Mouse (Mus musculus): Measurements from ENCODE around the gene Bcap29.
"Not testable (repeated sequence)": the region's sequence is repeated elsewhere in the genome, so short reads cannot be mapped to it uniquely, and the experiment has no call there.

Gene Bcap29

DNA sequence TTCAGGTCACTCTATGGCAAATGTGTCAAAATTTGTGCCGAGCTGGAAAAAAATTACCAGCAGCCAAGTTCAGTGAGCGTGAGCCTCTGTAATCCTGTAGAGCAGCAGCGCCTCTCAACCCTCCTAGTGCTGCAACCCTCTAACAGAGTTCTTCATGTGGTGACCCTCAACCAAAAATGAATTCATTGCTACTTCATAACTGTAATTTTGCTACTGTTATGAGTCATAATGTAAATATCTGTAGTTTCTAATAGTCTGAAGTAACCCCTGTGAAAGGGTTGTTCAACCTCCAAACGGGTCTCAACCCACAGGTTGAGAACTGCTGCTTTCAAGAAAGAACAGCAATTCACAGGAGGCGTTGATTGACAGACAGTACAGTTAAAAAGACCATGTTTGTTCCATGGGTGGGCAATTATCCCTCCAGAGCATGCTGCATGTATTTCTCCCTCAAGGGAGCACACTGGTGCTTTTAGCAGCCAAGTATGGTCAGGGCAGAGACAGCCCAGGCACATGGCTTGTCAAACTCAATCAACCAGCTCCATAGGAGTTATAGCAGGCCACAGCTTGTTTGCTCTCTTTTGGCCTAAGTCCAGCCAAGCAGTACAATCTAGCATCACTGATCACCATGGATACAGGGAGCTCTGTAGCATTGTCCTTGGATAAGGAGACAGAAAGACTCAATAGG, 53.7 kb downstream of the Bcap29 start:
- peak; percentile 53 for DNase-seq (ENCODE audit: low read depth, low spot score)

DNA sequence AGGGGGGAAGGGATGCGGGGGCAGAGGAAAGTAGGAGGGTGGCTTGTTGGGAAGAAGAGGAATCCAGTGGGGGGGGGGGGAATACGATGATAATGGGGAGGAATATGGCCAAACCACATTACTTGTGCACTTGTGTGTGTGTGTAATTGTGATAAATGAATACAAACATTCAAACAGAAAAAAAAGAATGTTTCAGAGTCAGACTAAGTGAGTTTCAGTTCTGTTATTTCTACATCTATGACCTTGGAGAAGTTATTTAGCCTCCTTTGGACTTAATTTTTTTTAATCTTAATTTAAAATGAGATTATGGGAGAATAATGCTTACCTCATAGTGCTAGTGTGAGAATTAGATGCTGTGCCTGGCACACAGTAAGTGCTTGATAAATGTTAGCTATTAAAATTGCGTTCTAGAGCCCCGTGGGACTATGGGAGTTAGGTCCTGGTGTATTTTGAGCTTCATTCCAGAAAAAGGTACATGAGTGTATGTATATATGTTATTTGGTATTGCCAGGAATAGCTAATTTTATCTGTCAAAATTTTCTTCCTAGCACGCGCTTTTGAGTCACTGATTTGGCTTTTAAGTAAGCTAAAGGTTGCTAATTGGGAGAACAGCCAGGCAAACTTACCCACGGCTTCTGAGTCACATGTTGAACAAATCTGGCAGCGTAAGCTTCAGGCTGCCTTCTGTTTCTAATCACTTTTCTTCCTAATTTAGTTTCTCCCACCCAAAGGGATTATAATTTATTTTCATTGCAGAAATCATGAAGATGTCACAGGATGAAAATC, 55.6 kb downstream of the Bcap29 start:
- peak; percentile 26 for DNase-seq (ENCODE audit: low read depth, low spot score)

DNA sequence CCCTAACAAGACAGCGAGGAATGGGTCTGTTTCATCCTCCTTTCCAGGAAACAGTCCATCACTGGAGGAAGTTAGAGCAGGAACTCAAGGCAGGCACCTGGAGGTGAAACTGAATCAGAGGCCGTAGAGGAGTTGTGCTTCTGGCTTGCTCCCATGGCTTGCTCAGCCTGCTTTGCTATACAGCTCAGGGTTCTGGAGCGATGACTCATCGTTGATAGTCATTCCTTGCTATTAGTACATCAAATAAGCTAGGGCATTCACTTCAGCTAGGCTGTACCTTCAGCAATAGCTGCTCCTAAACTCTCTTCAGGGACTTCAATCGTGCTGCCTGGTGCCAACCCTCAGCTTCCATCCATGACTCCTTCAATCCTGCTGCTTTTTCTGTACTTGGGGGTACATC, 60.0 kb downstream of the Bcap29 start:
- peak; percentile 85 for DNase-seq (ENCODE audit: low read depth, low spot score)

DNA sequence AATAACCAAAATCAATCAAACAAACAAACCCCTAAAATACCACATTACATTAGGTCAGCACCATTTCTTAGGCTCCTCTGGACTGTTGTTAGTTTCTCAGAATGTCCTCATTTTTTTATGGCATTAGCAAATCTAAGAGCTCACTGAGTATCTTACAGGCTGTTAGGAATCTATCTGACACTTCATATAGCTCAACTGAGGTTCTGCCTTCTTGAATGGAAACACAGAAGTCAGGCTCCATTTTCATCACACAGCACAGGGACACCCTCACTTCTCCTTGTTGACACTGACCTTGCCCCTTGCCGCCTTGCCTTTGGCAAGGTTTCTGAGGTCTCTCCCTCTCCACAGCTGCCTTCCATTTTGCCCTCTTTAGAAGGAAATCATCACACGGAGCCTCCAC, 64.7 kb downstream of the Bcap29 start:
- DNase-seq (ENCODE audit: low read depth, low spot score) = no peak

DNA sequence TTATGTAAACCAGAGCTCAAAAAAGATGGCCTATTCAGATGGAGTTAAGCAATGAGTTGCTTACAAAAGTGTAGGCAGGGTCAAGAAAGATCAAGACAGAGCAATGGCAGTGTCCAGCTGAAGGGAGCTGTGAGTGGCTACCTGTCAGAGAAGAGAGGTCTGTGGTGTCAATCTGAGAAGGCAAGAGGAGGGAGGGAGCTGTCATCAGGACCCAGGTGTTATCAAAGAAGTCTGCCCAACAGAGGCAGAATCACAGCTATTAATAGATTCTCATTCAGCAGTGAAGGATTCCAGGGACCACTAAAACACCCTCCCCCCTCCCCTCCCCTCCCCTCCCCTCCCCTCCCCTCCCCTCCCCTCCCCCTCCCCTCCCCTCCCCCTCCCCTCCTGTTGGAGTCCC, 65.8 kb downstream of the Bcap29 start:
- DNase-seq (ENCODE audit: low read depth, low spot score) = no peak

DNA sequence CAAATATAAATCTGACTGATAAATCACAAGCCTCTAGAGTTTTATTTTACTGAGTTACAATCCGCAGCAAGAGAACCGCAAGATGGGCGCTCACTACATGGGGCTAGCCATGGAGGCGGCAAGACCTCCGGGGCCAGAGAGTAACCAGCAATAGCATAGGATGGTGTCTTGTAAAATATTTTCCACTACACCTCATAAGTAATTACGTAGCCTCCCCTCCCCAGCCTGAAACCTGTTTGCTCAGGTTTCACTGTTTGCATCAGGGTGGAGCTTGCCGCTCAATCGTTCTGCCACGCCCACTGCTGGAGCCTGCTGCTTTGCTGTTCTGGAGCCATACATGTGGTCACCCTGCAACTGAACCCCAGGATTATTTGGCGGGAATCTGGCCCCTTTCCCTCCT, 66.9 kb downstream of the Bcap29 start:
- not testable (repeated sequence) for DNase-seq (ENCODE audit: low read depth, low spot score)

DNA sequence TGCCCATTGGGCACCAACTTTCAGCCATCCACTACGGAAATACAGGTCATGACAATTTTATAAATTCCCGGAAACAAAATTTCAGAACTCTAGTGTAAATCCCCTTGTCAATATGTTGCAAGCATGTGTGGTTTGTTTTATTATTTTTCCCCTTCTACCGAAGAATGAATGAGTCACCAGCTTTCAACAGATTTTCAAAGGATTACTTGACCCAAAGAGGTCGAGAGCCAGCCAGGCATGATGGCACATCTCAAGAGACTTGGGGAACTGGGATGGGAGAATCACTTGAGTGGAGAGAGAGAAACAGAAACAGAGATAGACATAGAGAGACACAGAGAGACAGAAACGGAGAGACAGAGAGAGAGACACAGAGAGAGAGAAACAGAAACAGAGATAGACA, 73.7 kb downstream of the Bcap29 start:
- peak; percentile 76 for DNase-seq (ENCODE audit: low read depth, low spot score)

DNA sequence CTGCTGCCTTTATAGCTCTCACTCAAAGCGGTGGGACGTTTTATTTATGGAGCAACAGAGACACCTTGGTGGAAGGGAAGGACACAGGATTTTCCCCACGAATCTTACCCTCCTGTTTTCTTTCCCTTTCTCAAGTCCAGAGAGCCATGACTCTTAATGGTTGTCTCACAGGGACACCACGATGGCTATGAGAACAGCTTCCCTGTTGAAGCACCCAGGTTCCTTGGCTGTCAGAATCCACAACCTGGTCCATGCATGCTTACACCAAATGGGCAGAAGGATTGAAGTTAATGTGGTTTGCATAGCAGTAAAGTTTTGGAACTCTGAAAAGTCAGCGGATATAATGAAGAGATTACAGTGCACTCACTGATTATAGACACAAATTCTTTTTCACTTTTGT, 74.5 kb downstream of the Bcap29 start:
- no peak for DNase-seq (ENCODE audit: low read depth, low spot score)

DNA sequence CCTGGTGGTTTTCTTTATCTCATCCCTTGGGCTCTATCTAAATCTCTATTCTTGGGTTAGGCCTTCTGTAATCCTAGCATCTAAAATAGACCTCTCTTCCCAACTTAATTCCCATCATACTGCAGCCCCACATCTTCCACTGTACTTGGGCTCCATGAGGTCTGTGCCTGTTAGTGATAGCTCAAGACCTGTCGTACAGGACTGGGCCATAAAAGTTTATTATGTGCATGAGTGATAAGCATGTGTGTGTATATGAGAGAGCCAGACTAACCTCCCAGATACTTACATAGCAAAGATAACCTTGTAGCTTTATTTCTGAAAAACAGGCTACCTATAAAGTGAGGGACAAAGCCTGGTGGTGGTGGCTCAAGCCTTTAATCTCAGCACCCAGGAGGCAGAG, 80.1 kb downstream of the Bcap29 start:
- no peak for DNase-seq (ENCODE audit: low read depth, low spot score)

DNA sequence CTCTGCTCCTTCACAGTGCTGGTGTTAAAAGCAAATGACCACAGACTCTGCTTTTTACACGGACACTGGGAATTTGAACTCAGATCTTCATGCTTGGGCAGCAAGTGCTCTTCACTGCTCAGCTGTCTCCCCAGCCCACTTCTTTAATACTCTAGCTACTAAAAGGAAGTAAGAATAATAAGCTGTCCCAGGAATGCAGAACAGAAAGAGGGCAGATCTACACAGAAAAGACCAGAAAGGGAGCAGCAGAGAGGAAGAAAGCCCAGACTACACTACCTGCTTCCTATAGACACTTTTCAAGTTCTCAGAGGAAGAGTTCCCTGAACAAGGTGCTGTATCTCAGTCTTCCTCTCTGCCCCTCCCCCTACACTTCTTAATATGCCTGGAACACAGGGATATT, 83.2 kb downstream of the Bcap29 start:
- DNase-seq (ENCODE audit: low read depth, low spot score) = no peak

DNA sequence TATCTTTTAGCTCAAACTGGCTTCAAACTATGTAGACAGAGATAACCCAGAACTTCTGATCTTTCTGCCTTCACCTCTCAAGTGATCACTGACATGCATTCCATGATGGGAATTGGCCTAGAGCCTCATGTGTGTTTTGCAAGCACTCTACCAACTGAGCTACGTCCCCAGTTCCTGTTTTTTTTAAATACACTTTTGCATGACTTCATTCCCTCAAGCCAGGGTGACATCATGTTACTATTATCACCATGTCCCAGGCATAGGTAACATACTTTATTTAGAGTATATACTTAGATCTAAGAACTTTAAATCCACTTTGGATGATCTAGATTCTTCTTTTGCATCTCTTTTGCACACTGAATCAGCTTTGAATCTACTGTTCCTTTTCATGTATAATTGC, 88.4 kb downstream of the Bcap29 start:
- DNase-seq (ENCODE audit: low read depth, low spot score) = no peak

DNA sequence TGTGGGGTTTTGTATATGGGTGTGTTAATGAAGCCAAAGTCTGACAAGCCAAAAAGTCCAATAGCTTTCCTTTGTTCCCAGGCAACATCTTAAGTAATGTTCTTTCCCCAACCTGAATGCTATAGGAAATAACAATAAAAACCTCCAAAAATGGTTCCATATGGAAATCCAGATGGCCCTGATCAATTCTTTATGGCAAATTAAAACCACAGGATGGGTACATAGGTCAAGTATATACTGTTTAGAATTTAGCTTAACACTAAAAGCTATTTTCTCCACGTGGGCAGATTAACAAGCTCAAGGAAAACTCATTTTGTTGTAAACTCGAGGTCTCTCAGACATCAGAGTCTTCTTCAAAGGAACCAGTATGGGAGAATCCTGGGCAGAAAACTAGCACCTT, 89.2 kb downstream of the Bcap29 start:
- no peak for DNase-seq (ENCODE audit: low read depth, low spot score)

DNA sequence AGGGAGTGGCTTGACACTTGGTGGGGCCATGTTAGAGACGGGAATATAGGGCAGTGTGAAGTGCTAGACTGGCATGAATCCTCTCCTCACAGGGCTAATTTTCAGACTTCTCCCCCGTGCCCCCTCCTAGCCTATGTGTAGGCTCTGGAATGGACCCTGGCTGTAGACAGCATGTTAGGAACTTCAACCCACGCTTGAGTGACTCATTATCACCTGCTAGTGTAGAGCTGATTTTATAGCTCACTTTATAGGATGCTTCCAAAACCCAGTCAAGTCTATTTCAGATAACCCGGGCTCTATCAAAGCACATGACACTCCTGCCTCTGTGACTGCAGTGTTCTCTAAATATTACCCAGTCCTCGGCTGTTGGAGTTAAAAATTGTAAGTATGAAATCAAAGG, 92.9 kb downstream of the Bcap29 start:
- DNase-seq (ENCODE audit: low read depth, low spot score) = peak; percentile 15

All from 3T3-L1 (cell line).